Mouse (Mus musculus) midbrain, embryonic 15.5 days (tissue): Measurements from ENCODE around the gene Ngp. TPM values are rescaled to one million over a fixed set of nuclear protein-coding genes. Genes with fewer than 3 reads are reported as not detected.
"Not testable (repeated sequence)": the region's sequence is repeated elsewhere in the genome, so short reads cannot be mapped to it uniquely, and the experiment has no call there.

Source experiments
- ATAC-seq: fragments of 200-750 bp; cut with Nextera tagmentation; replicated peaks from 2 replicates; pipeline ENCODE4 v1.8.0; 2017; ENCODE audit warnings: moderate TSS enrichment
- H3K27ac ChIP-seq: fragments of 300-500 bp; sonication (generic); 2 replicates; pipeline ENCODE4 v1.5.1; 2015; ENCODE audit warnings: mild to moderate bottlenecking, inconsistent platforms
- H3K27me3 ChIP-seq: fragments of 300-500 bp; sonication (generic); replicated peaks from 2 replicates; pipeline ENCODE4 v1.6.1; 2015; ENCODE audit warnings: inconsistent platforms
- H3K36me3 ChIP-seq: fragments of 300-500 bp; sonication (generic); replicated peaks from 2 replicates; pipeline ENCODE4 v1.6.1; 2015; ENCODE audit warnings: inconsistent platforms
- H3K4me1 ChIP-seq: fragments of 300-500 bp; sonication (generic); 2 replicates; pipeline ENCODE4 v1.6.1; 2015; ENCODE audit warnings: inconsistent platforms
- H3K4me2 ChIP-seq: fragments of 300-500 bp; sonication (generic); 2 replicates; pipeline ENCODE4 v1.6.1; 2015; ENCODE audit warnings: inconsistent platforms, mild to moderate bottlenecking, moderate library complexity
- H3K4me3 ChIP-seq: fragments of 300-500 bp; sonication (generic); 2 replicates; pipeline ENCODE4 v1.5.1; 2015; ENCODE audit warnings: mild to moderate bottlenecking, inconsistent platforms
- H3K9ac ChIP-seq: fragments of 300-500 bp; sonication (generic); 2 replicates; pipeline ENCODE4 v1.6.1; 2015; ENCODE audit warnings: mild to moderate bottlenecking, inconsistent platforms
- H3K9me3 ChIP-seq: fragments of 300-500 bp; sonication (generic); 2 replicates; pipeline ENCODE4 v1.6.1; 2016; ENCODE audit warnings: inconsistent platforms
- WGBS: fragments of 180-500 bp; shearing (Covaris S2); methylation state at CpG from one replicate; pipeline ENCODE4 v1.1.7; 2015; ENCODE audit warnings: mixed read lengths; 5-methylcytosine and 5-hydroxymethylcytosine counted together
- polyA plus RNA-seq: library from polyadenylated mRNA; unstranded; fragments of >200 nt; fragmentation: Nextera tagmentation; extraction: Ambion mirVana; gene quantifications from 2 replicates; pipeline ENCODE4 v1.2.1, GENCODE M21; 2015

Gene Ngp
- polyA plus RNA-seq, 1 experiment from 2014 or later = 1.1 TPM

- no peak overlapping the region for H3K4me3 ChIP-seq
- no peak overlapping the region for H3K27ac ChIP-seq
- no peak overlapping the region for H3K4me2 ChIP-seq
- no peaks in the 10 kb centered on the region for H3K27me3 ChIP-seq
- H3K4me1 ChIP-seq = peaks cover 19% of the 10 kb centered on the region
- H3K9ac ChIP-seq = no peak overlapping the region
- no peaks in the 10 kb centered on the region for H3K9me3 ChIP-seq
- H3K36me3 ChIP-seq = peaks cover 8% of the 10 kb centered on the region; the same call in 1 of the 2 replicates
- ATAC-seq = no peak
- 99% methylated on average over 2 of the region's 2 CpGs for WGBS
Measured at GRCm38 (mm10) chr9:110402731-110403130, 16.8 kb upstream of the Ngp start.

- H3K36me3 ChIP-seq, ATAC-seq, H3K27ac ChIP-seq, H3K9ac ChIP-seq, H3K27me3 ChIP-seq, H3K4me2 ChIP-seq, H3K9me3 ChIP-seq, H3K4me3 ChIP-seq: not testable (repeated sequence)
- peaks cover 19% of the 10 kb centered on the region for H3K4me1 ChIP-seq
- 84% methylated on average over 4 of the region's 4 CpGs for WGBS
Measured at GRCm38 (mm10) chr9:110403240-110403639, 16.3 kb upstream of the Ngp start.

GRCm38 (mm10) chr9:110407311-110408098 lies 12.0 kb upstream of the Ngp start:
- Histone ChIP-seq H3K4me1 (peaks cover 25% of the 10 kb centered on the region), H3K9ac (peak overlapping the region; percentile 87), H3K36me3 (no peaks in the 10 kb centered on the region), H3K4me3 (peak overlapping the region; percentile 86), H3K27ac (peak overlapping the region; percentile 85), H3K27me3 (no peaks in the 10 kb centered on the region), H3K9me3 (no peaks in the 10 kb centered on the region), H3K4me2 (peak overlapping the region; percentile 88)
- 1% methylated on average over 41 of the region's 41 CpGs for WGBS
- ATAC-seq = peak; percentile 74

GRCm38 (mm10) chr9:110408099-110408773 lies 11.3 kb upstream of the Ngp start, which contains the start of gene Ptpn23:
Gene Ptpn23 (minus strand): TSS chr9:110408213.
- H3K9me3 ChIP-seq = no peaks in the 10 kb centered on the region
- peak within 1 kb of the TSS; percentile 86 for H3K4me3 ChIP-seq
- peak; percentile 95 for ATAC-seq
- peak within 1 kb of the TSS; percentile 87 for H3K27ac ChIP-seq
- H3K4me1 ChIP-seq = peaks cover 25% of the 10 kb centered on the region
- WGBS = under 1% methylated on average over 39 of the region's 39 CpGs
- peak within 1 kb of the TSS; percentile 87 for H3K9ac ChIP-seq
- peak within 1 kb of the TSS; percentile 88 for H3K4me2 ChIP-seq
- no peaks in the 10 kb centered on the region for H3K36me3 ChIP-seq
- no peaks in the 10 kb centered on the region for H3K27me3 ChIP-seq

DNA sequence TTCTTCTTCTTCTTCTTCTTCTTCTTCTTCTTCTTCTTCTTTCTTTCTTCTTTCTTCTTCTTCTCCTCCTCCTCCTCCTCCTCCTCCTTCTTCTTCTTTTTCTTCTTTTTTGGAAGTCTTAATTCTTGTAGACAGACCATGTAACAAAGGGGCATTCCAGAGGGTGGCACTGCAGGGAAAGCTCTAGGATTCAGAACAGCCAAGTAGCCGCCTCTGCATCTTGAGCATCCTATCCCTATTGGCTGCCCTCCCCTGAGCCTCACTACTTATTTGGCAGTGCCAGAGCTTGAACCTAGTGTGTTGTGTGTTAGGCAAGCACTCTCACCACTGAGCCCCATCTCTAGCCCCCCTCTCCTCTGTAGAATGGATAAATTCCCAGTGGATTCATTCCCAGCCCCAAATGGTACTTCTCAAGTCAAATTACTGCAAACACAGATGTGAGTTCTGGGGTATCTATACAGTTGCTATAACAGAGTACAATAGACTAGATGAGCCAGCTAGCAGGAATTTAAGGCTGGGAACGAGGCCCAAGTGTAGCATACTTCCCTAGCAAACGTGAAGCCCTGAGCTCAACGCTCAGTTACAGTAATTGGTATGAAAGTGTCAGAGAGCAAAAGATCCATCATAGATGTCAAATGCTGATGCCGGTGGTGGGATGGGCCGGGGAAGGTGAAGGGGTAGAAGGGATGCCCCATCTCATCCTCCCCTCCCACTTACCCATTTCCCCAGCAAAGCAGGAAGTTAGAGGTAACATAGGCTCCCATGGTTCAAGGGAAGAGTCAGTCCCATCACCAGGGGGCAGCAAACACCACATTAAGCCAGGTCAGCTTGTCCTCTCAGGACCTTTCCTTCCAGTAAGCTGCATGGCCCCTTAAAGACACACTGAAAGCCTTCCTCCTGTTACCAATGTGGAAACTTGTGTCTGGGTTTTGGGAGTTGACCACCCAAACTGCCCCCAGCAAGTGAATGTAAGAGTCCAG lies 8.3 kb upstream of the Ngp start:
- no peaks in the 10 kb centered on the region for H3K36me3 ChIP-seq
- no peak overlapping the region for H3K4me2 ChIP-seq
- no peaks in the 10 kb centered on the region for H3K9me3 ChIP-seq
- no peaks in the 10 kb centered on the region for H3K27me3 ChIP-seq
- H3K4me3 ChIP-seq = no peak overlapping the region
- ATAC-seq = no peak
- peaks cover 17% of the 10 kb centered on the region for H3K4me1 ChIP-seq
- no peak overlapping the region for H3K9ac ChIP-seq
- 38% methylated on average over 6 of the region's 6 CpGs for WGBS
- no peak overlapping the region for H3K27ac ChIP-seq

- Histone ChIP-seq H3K9ac (no peak overlapping the region), H3K27me3 (no peaks in the 10 kb centered on the region), H3K4me2 (no peak overlapping the region), H3K4me1 (peaks cover 6% of the 10 kb centered on the region; the same call in 1 of the 2 replicates), H3K36me3 (no peaks in the 10 kb centered on the region), H3K27ac (no peak overlapping the region), H3K4me3 (no peak overlapping the region), H3K9me3 (no peaks in the 10 kb centered on the region)
- no peak for ATAC-seq
- WGBS = 77% methylated on average over 7 of the region's 7 CpGs
Measured at GRCm38 (mm10) chr9:110412926-110413325, 6.6 kb upstream of the Ngp start.

DNA sequence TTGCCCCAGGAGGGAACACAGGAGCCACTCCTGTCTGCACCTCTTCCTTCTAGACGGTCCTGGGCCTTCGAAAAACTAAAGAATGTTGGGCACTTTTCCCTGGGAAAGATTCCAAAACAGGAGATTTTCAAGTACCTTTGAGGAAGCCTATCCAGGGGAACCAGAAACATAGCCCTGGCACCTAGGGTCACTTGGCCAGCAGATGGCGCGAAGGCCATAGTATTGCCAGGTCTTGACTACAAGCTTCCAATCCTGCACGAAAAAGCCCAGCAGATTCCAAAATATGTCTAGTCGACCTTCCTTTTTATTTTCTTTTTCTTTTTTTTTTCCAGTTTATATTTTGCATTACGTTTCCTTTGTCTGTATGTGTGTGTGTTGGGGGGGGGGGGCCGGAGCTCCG lies 5.8 kb upstream of the Ngp start:
- H3K36me3 ChIP-seq = no peaks in the 10 kb centered on the region
- 52% methylated on average over 9 of the region's 9 CpGs for WGBS
- no peak for ATAC-seq

GRCm38 (mm10) chr9:110431241-110431640 lies 11.7 kb downstream of the Ngp start:
- Histone ChIP-seq H3K36me3 (peaks cover 33% of the 10 kb centered on the region; the same call in 1 of the 2 replicates), H3K9ac (no peak overlapping the region), H3K27ac (no peak overlapping the region), H3K27me3 (no peaks in the 10 kb centered on the region), H3K4me1 (no peaks in the 10 kb centered on the region), H3K4me3 (no peak overlapping the region), H3K4me2 (no peak overlapping the region), H3K9me3 (no peaks in the 10 kb centered on the region)
- ATAC-seq = no peak
- 68% methylated on average over 8 of the region's 8 CpGs for whole genome bisulfite sequencing

More for the DNA sequence above, 5.8 kb upstream of the Ngp start:
- Histone ChIP-seq H3K27me3 (no peaks in the 10 kb centered on the region), H3K9ac (no peak overlapping the region), H3K4me3 (no peak overlapping the region), H3K4me2 (no peak overlapping the region), H3K27ac (no peak overlapping the region), H3K4me1 (peaks cover 4% of the 10 kb centered on the region; the same call in 1 of the 2 replicates), H3K9me3 (no peaks in the 10 kb centered on the region)

- H3K9me3 ChIP-seq = no peaks in the 10 kb centered on the region
- no peak overlapping the region for H3K27ac ChIP-seq
- ATAC-seq = no peak
- no peak overlapping the region for H3K9ac ChIP-seq
- no peaks in the 10 kb centered on the region for H3K27me3 ChIP-seq
- 97% methylated on average over 2 of the region's 2 CpGs for WGBS
- no peaks in the 10 kb centered on the region for H3K4me1 ChIP-seq
- H3K4me2 ChIP-seq = no peak overlapping the region
- no peak overlapping the region for H3K4me3 ChIP-seq
- H3K36me3 ChIP-seq = peaks cover 26% of the 10 kb centered on the region; the same call in 1 of the 2 replicates
Measured at GRCm38 (mm10) chr9:110433045-110433444, 13.5 kb downstream of the Ngp start.

- Histone ChIP-seq H3K4me2 (no peak overlapping the region), H3K9ac (no peak overlapping the region), H3K27me3 (no peaks in the 10 kb centered on the region), H3K4me3 (no peak overlapping the region), H3K9me3 (no peaks in the 10 kb centered on the region), H3K4me1 (no peaks in the 10 kb centered on the region), H3K27ac (no peak overlapping the region), H3K36me3 (peaks cover 12% of the 10 kb centered on the region; the same call in 1 of the 2 replicates)
- 97% methylated on average over 11 of the region's 11 CpGs for WGBS
- no peak for ATAC-seq
Measured at GRCm38 (mm10) chr9:110436041-110436440, 16.5 kb downstream of the Ngp start.

DNA sequence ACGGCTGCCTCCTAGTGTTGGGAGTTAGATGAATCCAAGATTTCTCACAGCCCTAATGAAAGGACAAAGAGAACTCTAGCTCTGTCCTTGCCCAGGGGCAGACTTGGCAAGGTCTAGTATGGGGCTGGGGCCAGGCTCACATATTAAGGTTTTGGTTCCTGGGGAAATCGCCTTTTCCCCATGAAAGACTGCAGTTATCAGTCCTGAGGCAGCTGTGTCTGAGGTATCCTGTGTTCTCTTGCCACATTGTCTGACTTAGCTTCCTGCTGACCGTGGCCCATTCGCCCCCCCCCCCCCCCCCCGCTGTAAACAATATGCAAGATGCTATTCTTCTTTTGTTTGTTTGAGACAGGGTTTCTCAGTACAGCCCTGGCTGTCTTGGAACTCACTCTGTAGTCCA lies 20.5 kb downstream of the Ngp start:
- Histone ChIP-seq H3K4me1 (no peaks in the 10 kb centered on the region), H3K9ac (no peak overlapping the region), H3K27me3 (no peaks in the 10 kb centered on the region), H3K9me3 (no peaks in the 10 kb centered on the region), H3K4me3 (no peak overlapping the region), H3K36me3 (peaks cover 10% of the 10 kb centered on the region; the same call in 1 of the 2 replicates), H3K27ac (no peak overlapping the region), H3K4me2 (no peak overlapping the region)
- 72% methylated on average over 3 of the region's 5 CpGs for WGBS
- no peak for ATAC-seq

GRCm38 (mm10) chr9:110440559-110440958 lies 21.0 kb downstream of the Ngp start:
- peaks cover 10% of the 10 kb centered on the region; the same call in 1 of the 2 replicates for H3K36me3 ChIP-seq
- WGBS = 92% methylated on average over 6 of the region's 6 CpGs
- H3K9ac ChIP-seq = no peak overlapping the region
- no peak overlapping the region for H3K4me3 ChIP-seq
- H3K4me2 ChIP-seq = no peak overlapping the region
- H3K27me3 ChIP-seq = no peaks in the 10 kb centered on the region
- H3K4me1 ChIP-seq = no peaks in the 10 kb centered on the region
- H3K9me3 ChIP-seq = no peaks in the 10 kb centered on the region
- no peak overlapping the region for H3K27ac ChIP-seq
- ATAC-seq = no peak
